Mouse (Mus musculus): ENCODE results near the gene Metrn. TPM values are rescaled to one million over a fixed set of nuclear protein-coding genes. Genes with fewer than 3 reads are reported as not detected.
A peak's percentile ranks its signal among the peaks of the same experiment; 100 is the strongest.

The Metrn gene
- total and polyA plus RNA-seq, 3 experiments, result 47.9 to 54.6 (median 49.0) TPM

- H3K36me3 ChIP-seq (ENCODE audit: control insufficient read depth, insufficient read depth, low read length), result no peaks in the 10 kb centered on the region
These were observed 10.0 kb downstream of the Metrn start for GRCm38 (mm10) chr17:25786781-25787504.

GRCm38 (mm10) chr17:25786280-25786679 lies 10.7 kb downstream of the Metrn start, which contains the start of gene Ccdc78:
TSS of gene Ccdc78 (plus strand) at chr17:25786580.
- H3K9ac ChIP-seq (ENCODE audit: low read depth, low read length), result peak within 1 kb of the TSS; percentile 37; the same call in 1 of the 2 replicates
- no peaks in the 10 kb centered on the region for H3K79me2 ChIP-seq (replicated peaks; ENCODE audit: control insufficient read depth, insufficient read depth, low read length)
- H3K27me3 ChIP-seq (ENCODE audit: control insufficient read depth, insufficient read depth, low read length), result no peaks in the 10 kb centered on the region
- H3K4me3 ChIP-seq, result peak within 1 kb of the TSS; percentile 91
- no peak for TF ChIP-seq CTCF (IDR thresholded peaks at IDR 0.05)
- TF ChIP-seq POLR2A (IDR thresholded peaks at IDR 0.05; ENCODE audit: insufficient read depth, low read depth, low read length), result no peak
- TF ChIP-seq EP300 (IDR thresholded peaks at IDR 0.05; ENCODE audit: insufficient read depth, low read depth, low read length), result no peak
- intact Hi-C loops (cut with DNase I), result no loop called here
- H3K27ac ChIP-seq, result peak within 1 kb of the TSS; percentile 85
- 48% methylated on average over 3 of the region's 3 CpGs for WGBS
- peaks cover 2% of the 10 kb centered on the region for H3K4me1 ChIP-seq (ENCODE audit: control insufficient read depth, insufficient read depth, low read length)
- no peaks in the 10 kb centered on the region for H3K36me3 ChIP-seq (ENCODE audit: control insufficient read depth, insufficient read depth, low read length)
- peak in 1 of 2 experiments; percentile 14 for DNase-seq

More at GRCm38 (mm10) chr17:25786781-25787504, 10.0 kb downstream of the Metrn start:
- WGBS, result 88% methylated on average over 9 of the region's 9 CpGs
- Histone ChIP-seq H3K79me2 (replicated peaks; ENCODE audit: control insufficient read depth, insufficient read depth, low read length) (no peaks in the 10 kb centered on the region), H3K9ac (ENCODE audit: low read depth, low read length) (no peak overlapping the region), H3K27ac (no peak overlapping the region), H3K4me3 (no peak overlapping the region), H3K4me1 (ENCODE audit: control insufficient read depth, insufficient read depth, low read length) (peaks cover 4% of the 10 kb centered on the region), H3K27me3 (ENCODE audit: control insufficient read depth, insufficient read depth, low read length) (no peaks in the 10 kb centered on the region)
- peak in 1 of 2 experiments; percentile 19 for DNase-seq
- TF ChIP-seq CTCF (IDR thresholded peaks at IDR 0.05) (no peak), POLR2A (IDR thresholded peaks at IDR 0.05; ENCODE audit: insufficient read depth, low read depth, low read length) (no peak), EP300 (IDR thresholded peaks at IDR 0.05; ENCODE audit: insufficient read depth, low read depth, low read length) (no peak)
- intact Hi-C loops (cut with DNase I), result no loop called here

- Histone ChIP-seq H3K27me3 (ENCODE audit: control insufficient read depth, insufficient read depth, low read length) (no peaks in the 10 kb centered on the region), H3K27ac (peak within 1 kb of the TSS; percentile 85), H3K4me3 (peak within 1 kb of the TSS; percentile 91), H3K9ac (ENCODE audit: low read depth, low read length) (peak within 1 kb of the TSS; percentile 60), H3K36me3 (ENCODE audit: control insufficient read depth, insufficient read depth, low read length) (no peaks in the 10 kb centered on the region), H3K4me1 (ENCODE audit: control insufficient read depth, insufficient read depth, low read length) (peaks cover 2% of the 10 kb centered on the region; the same call in 1 of the 2 replicates), H3K79me2 (replicated peaks; ENCODE audit: control insufficient read depth, insufficient read depth, low read length) (no peaks in the 10 kb centered on the region)
- WGBS, result under 1% methylated on average over 23 of the region's 23 CpGs
- peak; percentile 93 to 96 for DNase-seq
- TF ChIP-seq POLR2A (IDR thresholded peaks at IDR 0.05; ENCODE audit: insufficient read depth, low read depth, low read length) (peak; percentile 89), EP300 (IDR thresholded peaks at IDR 0.05; ENCODE audit: insufficient read depth, low read depth, low read length) (no peak), CTCF (IDR thresholded peaks at IDR 0.05) (peak; percentile 37)
- intact Hi-C loops (cut with DNase I), result no loop called here
These were observed 11.6 kb downstream of the Metrn start, which contains the start of gene Haghl for GRCm38 (mm10) chr17:25785281-25785745. TSS of gene Haghl (minus strand) at chr17:25785673.

GRCm38 (mm10) chr17:25783861-25784574 lies 12.9 kb downstream of the Metrn start:
- no peaks in the 10 kb centered on the region for H3K27me3 ChIP-seq (ENCODE audit: control insufficient read depth, insufficient read depth, low read length)
- no peaks in the 10 kb centered on the region for H3K79me2 ChIP-seq (replicated peaks; ENCODE audit: control insufficient read depth, insufficient read depth, low read length)
- WGBS, result 76% methylated on average over 15 of the region's 15 CpGs
- no peak overlapping the region for H3K9ac ChIP-seq (ENCODE audit: low read depth, low read length)
- TF ChIP-seq EP300 (IDR thresholded peaks at IDR 0.05; ENCODE audit: insufficient read depth, low read depth, low read length), result no peak
- peak; percentile 39; the same call in 1 of the 2 replicates for TF ChIP-seq POLR2A (IDR thresholded peaks at IDR 0.05; ENCODE audit: insufficient read depth, low read depth, low read length)
- peaks cover 2% of the 10 kb centered on the region; the same call in 1 of the 2 replicates for H3K4me1 ChIP-seq (ENCODE audit: control insufficient read depth, insufficient read depth, low read length)
- intact Hi-C loops (cut with DNase I), result no loop called here
- no peaks in the 10 kb centered on the region for H3K36me3 ChIP-seq (ENCODE audit: control insufficient read depth, insufficient read depth, low read length)
- no peak overlapping the region for H3K4me3 ChIP-seq
- DNase-seq, result peak in 1 of 2 experiments; percentile 25
- H3K27ac ChIP-seq, result no peak overlapping the region

- H3K36me3 ChIP-seq (ENCODE audit: control insufficient read depth, insufficient read depth, low read length), result no peaks in the 10 kb centered on the region
- no peaks in the 10 kb centered on the region for H3K79me2 ChIP-seq (replicated peaks; ENCODE audit: control insufficient read depth, insufficient read depth, low read length)
- H3K4me3 ChIP-seq, result no peak overlapping the region
- peaks cover 2% of the 10 kb centered on the region; the same call in 1 of the 2 replicates for H3K4me1 ChIP-seq (ENCODE audit: control insufficient read depth, insufficient read depth, low read length)
- TF ChIP-seq CTCF (IDR thresholded peaks at IDR 0.05), result no peak
- TF ChIP-seq POLR2A (IDR thresholded peaks at IDR 0.05; ENCODE audit: insufficient read depth, low read depth, low read length), result no peak
- TF ChIP-seq EP300 (IDR thresholded peaks at IDR 0.05; ENCODE audit: insufficient read depth, low read depth, low read length), result no peak
- no peaks in the 10 kb centered on the region for H3K27me3 ChIP-seq (ENCODE audit: control insufficient read depth, insufficient read depth, low read length)
- DNase-seq, result peak; percentile 62 to 71
- H3K9ac ChIP-seq (ENCODE audit: low read depth, low read length), result no peak overlapping the region
- intact Hi-C loops (cut with DNase I), result no loop called here
- H3K27ac ChIP-seq, result no peak overlapping the region; the same call in 1 of the 2 replicates
- 39% methylated on average over 7 of the region's 7 CpGs for WGBS
These were observed 13.8 kb downstream of the Metrn start for GRCm38 (mm10) chr17:25783086-25783485.

Measured in heart, adult 2 months (tissue).